Mouse (Mus musculus): ENCODE results near the gene Myo3b.

Gene Myo3b

DNA sequence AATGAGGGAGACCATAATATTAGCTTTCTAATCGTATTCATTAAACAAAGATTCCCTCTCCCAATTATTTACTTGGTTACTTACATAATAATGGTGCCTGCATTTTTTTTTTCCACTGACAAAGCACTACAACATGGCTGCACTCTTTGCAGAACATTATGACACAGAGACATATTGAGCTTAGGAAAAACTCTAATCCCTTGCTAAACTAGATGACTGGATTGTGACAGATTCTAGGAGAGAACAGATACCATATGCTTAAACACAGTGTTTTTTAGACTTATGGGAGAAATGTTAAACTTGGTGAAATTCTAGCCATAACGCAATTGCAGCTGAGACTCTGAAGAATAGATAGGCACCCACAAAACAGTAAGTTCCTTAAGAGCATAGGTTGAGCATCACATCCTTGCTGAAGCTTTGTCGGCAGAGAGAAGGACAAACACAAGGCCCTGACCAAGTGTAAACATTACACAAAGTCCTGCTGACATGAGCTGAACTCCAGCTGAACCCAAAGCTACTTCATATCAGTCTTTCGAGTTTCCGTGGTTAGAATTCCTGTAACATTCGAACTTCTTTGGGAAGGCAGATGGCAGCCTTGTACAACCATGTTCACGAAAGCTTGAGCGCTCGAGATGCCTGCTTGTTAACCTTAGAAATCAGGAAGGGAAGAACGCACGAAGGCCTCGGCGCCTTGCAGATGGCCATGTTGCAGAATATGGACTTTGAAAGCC lies 382.4 kb downstream of the Myo3b start:
- no peak for DNase-seq (ENCODE audit: low read depth in 1 of 2, low spot score in 2 of 2)

DNA sequence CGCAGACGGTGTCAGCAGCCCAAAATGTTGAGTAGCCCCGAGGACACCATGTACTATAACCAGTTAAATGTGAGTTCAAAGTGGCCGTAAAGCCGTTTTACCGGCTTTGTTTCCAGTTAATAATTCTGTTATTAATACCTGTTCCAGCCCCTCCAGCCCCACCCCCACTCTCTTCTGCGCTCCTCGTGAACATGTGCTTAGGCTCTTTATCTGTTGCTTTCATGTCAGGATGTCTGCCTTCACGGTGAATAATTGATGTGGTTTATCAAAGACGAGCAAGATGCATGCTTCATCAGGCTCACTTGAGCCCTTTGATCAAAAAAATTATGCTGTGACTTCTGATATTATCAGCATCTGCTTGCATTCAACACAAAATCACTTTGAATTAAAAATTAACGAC lies 386.7 kb downstream of the Myo3b start:
- DNase-seq (ENCODE audit: low read depth in 1 of 2, low spot score in 2 of 2) = no peak

DNA sequence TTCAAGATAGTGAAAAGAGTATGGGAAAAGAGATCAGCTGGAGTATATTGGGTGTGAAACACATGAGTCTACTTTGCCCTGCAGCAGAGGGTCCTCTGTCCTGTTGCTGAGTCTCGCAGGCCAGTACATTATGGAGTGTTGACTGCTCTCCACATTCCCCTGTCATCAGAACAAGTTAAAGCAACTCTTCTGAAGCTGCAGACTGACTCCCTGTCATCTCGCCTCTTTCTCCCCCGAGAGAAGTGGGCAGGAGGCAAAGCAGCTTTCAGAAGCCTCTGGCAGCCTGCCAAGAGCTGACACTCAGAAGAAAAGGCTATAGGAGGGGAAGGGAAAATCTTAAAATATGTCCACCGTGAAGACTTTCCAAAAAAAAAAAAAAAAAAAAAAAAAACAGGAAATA lies 404.1 kb downstream of the Myo3b start:
- DNase-seq (ENCODE audit: low read depth in 1 of 2, low spot score in 2 of 2) = no peak

DNA sequence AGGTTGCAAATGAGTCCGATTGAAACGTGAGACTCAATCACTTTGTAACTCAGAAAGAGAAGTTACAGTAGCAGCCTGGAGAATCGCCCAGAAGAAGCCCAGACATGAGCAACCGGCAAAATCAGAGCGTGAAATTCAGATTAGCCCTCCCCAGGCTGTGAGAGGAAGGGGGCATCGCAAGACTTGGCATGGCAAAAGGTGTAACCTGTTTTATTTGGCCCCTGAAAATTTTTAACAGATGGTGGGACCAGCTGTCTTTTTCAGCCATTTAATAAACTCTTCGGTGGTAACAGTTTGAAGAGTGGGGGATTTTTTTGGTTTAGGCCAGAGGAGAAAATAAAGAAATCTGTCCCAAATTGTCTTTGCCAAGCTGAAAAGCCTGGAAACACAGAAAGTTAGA lies 405.2 kb downstream of the Myo3b start:
- no peak for DNase-seq (ENCODE audit: low read depth in 1 of 2, low spot score in 2 of 2)

DNA sequence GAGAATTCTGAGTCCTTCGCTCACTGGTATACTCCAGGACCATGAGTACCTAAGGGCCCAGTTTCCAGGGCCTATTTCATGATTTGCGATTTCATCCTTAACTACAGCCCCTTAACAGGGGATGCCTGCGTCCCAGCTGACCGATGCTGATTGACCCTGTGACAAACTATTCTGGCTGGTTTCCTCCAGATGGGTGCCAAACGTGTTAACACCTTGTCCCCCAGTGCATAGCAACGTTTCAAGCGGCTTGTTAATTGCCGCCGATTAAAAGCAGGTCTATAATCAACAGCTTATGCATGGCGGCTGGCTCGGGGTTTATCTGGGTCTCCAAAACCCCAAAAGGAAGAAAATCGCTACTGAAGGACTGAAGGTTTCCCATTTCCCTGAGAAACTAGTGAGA lies 417.3 kb downstream of the Myo3b start:
- DNase-seq (ENCODE audit: low read depth in 1 of 2, low spot score in 2 of 2) = no peak

DNA sequence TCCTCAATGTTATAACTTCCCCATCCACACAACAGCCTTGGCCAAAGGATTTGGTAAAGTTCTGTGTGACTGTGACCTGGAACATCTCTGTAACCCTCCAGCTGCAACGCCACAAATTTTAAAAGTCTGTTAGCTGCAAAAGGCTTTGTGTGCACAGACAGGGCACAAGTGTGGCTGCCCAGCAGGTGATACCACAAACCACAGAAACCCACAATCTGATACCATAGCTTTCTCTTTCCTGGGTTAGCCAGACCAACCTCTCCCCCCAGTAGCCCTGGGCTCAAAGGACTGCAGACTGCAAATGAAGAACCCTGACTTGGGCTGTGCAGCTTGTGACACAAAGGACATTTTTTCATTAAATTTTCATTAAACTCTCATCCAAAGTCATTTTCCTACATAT lies 424.7 kb downstream of the Myo3b start:
- no peak for DNase-seq (ENCODE audit: low read depth in 1 of 2, low spot score in 2 of 2)

DNA sequence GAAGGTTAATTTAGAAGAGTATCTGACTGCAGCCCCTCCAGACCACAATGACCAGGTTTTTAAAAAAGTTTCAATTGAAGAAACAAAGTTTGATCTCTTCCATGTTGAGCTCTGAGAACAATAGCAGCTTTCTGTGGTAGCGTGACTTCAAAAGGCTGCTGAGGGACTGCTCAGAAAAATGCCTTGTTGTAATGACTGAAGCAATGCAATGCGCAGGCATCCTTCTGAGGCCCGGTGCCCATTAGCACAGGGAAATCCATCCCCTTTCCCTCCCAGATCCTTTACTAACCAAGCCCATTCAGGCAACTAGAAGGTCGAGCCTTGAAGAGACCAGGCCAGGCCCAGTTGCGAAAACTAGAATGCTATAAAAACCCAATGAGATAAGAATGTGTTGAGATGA lies 432.2 kb downstream of the Myo3b start:
- DNase-seq (ENCODE audit: low read depth in 1 of 2, low spot score in 2 of 2) = no peak

DNA sequence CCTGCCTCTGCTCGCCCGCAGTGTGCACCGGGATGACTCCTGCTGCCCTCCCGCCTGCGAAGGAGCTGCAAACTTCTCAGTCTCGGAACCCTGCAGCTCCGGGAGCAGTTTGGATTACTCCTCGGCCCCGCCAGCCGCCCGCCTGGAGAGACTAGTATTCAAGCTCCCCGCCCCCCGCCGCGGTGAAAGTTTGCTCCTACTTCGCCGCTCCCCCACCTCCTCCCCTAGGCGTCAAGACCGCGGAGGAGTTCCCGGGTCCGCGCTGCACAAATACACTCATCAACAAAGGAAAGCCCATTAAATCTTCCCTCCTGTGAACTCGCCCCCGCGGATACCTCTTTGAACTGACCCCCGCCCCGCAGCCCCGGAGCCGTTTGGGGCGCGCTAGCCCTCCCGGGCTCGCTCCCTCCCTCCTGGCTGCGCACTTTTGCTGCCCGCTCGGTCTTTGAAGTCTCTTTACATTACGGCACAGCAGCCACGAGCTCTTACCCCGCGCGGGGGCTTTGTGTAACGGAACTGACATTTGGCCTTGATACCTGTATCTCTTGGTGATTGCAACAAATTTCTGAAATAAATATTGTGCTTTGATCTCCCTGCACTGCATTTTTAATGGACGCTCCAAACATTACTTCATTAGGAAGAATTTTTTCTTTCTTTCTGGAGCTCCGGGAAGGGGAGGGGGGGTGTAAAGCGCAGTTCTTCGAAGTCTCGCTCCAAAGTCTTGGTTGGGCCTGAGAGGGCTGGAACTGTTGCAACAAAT lies 433.1 kb downstream of the Myo3b start:
- no peak for DNase-seq (ENCODE audit: low read depth in 1 of 2, low spot score in 2 of 2)

Data from monocyte, adult 2 months (primary cell).